Mouse (Mus musculus) limb, embryonic 10.5 days (tissue): Measurements from ENCODE around the gene Hist1h1d. TPM values are rescaled to one million over a fixed set of nuclear protein-coding genes. Genes with fewer than 3 reads are reported as not detected.
"Not testable (repeated sequence)": the region's sequence is repeated elsewhere in the genome, so short reads cannot be mapped to it uniquely, and the experiment has no call there.

Experiments
- DNase-seq: peaks from one replicate; pipeline ENCODE4 v3.0.0-alpha.2; 2017; ENCODE audit warnings: low spot score
- H3K27ac ChIP-seq: fragments of 300-500 bp; sonication (generic); 2 replicates; pipeline ENCODE4 v1.5.1; 2016; ENCODE audit warnings: mild to moderate bottlenecking
- H3K27me3 ChIP-seq: fragments of 300-500 bp; sonication (generic); 2 replicates; pipeline ENCODE4 v1.6.1; 2016; ENCODE audit warnings: low read depth, mild to moderate bottlenecking; ENCODE audit not compliant: poor library complexity, severe bottlenecking
- H3K36me3 ChIP-seq: fragments of 300-500 bp; sonication (generic); 2 replicates; pipeline ENCODE4 v1.6.1; 2016; ENCODE audit warnings: mild to moderate bottlenecking, moderate library complexity
- H3K4me1 ChIP-seq: fragments of 300-500 bp; sonication (generic); 2 replicates; pipeline ENCODE4 v1.6.1; 2016
- H3K4me3 ChIP-seq: fragments of 300-500 bp; sonication (generic); 2 replicates; pipeline ENCODE4 v1.5.1; 2016; ENCODE audit warnings: mild to moderate bottlenecking, moderate library complexity
- H3K9me3 ChIP-seq: fragments of 300-500 bp; sonication (generic); replicated peaks from 2 replicates; pipeline ENCODE4 v1.6.1; 2016; ENCODE audit warnings: mild to moderate bottlenecking
- WGBS: fragments of 180-500 bp; shearing (Covaris S2); methylation state at CpG from one replicate; pipeline ENCODE4 v1.1.7; 2016; 5-methylcytosine and 5-hydroxymethylcytosine counted together
- polyA plus RNA-seq: library from polyadenylated mRNA; unstranded; fragments of >200 nt; fragmentation: Nextera tagmentation; extraction: Ambion mirVana; gene quantifications from 2 replicates; pipeline ENCODE4 v1.2.1, GENCODE M21; 2016

Gene Hist1h1d
- polyA plus RNA-seq, 1 experiment from 2014 or later = 0.59 TPM

GRCm38 (mm10) chr13:23542999-23543607, 10.0 kb upstream of the Hist1h1d start, which contains the start of gene Hist1h2bh:
Gene Hist1h2bh, minus strand, starts transcription at chr13:23543392.
- H3K9me3 ChIP-seq, H3K27me3 ChIP-seq, H3K36me3 ChIP-seq: not testable (repeated sequence)
- peak within 1 kb of the TSS; percentile 57 for H3K4me3 ChIP-seq
- H3K4me1 ChIP-seq = peaks cover 12% of the 10 kb centered on the region
- H3K27ac ChIP-seq = peak within 1 kb of the TSS; percentile 96
- peak; percentile 74 for DNase-seq
- WGBS = under 1% methylated on average over 42 of the region's 42 CpGs

- WGBS = 1% methylated on average over 26 of the region's 45 CpGs
Observed at GRCm38 (mm10) chr13:23543965-23544786, 8.9 kb upstream of the Hist1h1d start, which contains the start of gene Hist1h3f. Gene Hist1h3f, plus strand, starts transcription at chr13:23544052.

DNA sequence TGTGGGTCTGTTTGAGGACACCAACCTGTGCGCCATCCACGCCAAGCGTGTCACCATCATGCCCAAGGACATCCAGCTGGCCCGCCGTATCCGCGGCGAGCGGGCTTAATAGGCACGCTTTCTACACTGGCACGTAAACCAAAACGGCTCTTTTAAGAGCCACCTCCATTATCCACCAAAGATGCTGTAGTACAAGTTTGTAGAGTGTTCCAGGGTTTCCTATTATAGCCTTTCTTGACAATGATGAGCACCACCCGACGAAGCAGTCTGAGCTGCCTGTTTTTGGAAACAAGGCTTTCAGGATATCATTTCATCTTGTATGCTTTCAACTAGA, 8.3 kb upstream of the Hist1h1d start:
- under 1% methylated on average over 13 of the region's 14 CpGs for WGBS
- not testable (repeated sequence) for H3K36me3 ChIP-seq, H3K27me3 ChIP-seq, DNase-seq, H3K9me3 ChIP-seq
- peaks cover 10% of the 10 kb centered on the region; the same call in 1 of the 2 replicates for H3K4me1 ChIP-seq
- H3K4me3 ChIP-seq = peak overlapping the region; percentile 57
- peak overlapping the region; percentile 96 for H3K27ac ChIP-seq

More at GRCm38 (mm10) chr13:23543965-23544786, 8.9 kb upstream of the Hist1h1d start, which contains the start of gene Hist1h3f:
- peak; percentile 55 for DNase-seq
- Histone ChIP-seq H3K27ac (peak within 1 kb of the TSS; percentile 96), H3K27me3 (no peaks in the 10 kb centered on the region), H3K4me3 (peak within 1 kb of the TSS; percentile 57), H3K9me3 (no peaks in the 10 kb centered on the region), H3K4me1 (peaks cover 10% of the 10 kb centered on the region; the same call in 1 of the 2 replicates), H3K36me3 (no peaks in the 10 kb centered on the region)

GRCm38 (mm10) chr13:23546694-23547093, 6.4 kb upstream of the Hist1h1d start:
- peaks cover 15% of the 10 kb centered on the region for H3K4me1 ChIP-seq
- no peaks in the 10 kb centered on the region for H3K9me3 ChIP-seq
- H3K36me3 ChIP-seq = no peaks in the 10 kb centered on the region
- H3K27ac ChIP-seq = peak overlapping the region; percentile 68
- no peak overlapping the region; the same call in 1 of the 2 replicates for H3K4me3 ChIP-seq
- DNase-seq = no peak
- WGBS = 74% methylated on average over 5 of the region's 5 CpGs
- no peaks in the 10 kb centered on the region for H3K27me3 ChIP-seq

DNA sequence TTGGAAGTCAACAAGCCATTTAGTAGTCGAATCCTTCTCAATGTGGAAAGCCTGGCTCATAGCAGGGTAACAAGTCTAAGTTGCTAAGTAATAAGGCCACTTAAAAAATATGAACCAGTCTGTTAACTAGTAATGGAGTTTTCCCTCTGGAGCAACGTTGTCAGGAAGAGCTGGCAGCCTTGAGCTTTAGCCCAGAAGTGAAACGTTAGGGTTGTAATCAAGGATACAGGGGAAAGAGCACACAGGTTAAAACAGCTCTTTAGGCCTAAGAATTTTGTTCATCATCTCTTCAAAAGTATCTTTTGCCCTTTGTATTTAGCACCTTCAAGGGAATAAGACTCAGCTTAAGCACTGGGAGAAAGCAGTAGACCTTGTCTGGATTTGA, 2.3 kb upstream of the Hist1h1d start:
- no peaks in the 10 kb centered on the region for H3K27me3 ChIP-seq
- H3K4me1 ChIP-seq = peaks cover 22% of the 10 kb centered on the region
- H3K36me3 ChIP-seq = no peaks in the 10 kb centered on the region
- WGBS = 5% methylated on average over 3 of the region's 3 CpGs
- peak overlapping the region; percentile 97 for H3K27ac ChIP-seq
- peak; percentile 46 for DNase-seq
- peak overlapping the region; percentile 52 for H3K4me3 ChIP-seq
- H3K9me3 ChIP-seq = no peaks in the 10 kb centered on the region

- WGBS = under 1% methylated on average over 47 of the region's 47 CpGs
- peak; percentile 95 for DNase-seq
- Histone ChIP-seq H3K4me1 (peaks cover 22% of the 10 kb centered on the region), H3K4me3 (peak within 1 kb of the TSS; percentile 52), H3K27ac (peak within 1 kb of the TSS; percentile 97)
- not testable (repeated sequence) for H3K27me3 ChIP-seq, H3K9me3 ChIP-seq, H3K36me3 ChIP-seq
Observed at GRCm38 (mm10) chr13:23551146-23551834, 1.8 kb upstream of the Hist1h1d start, which contains the start of gene Hist1h4f. Gene Hist1h4f, minus strand, starts transcription at chr13:23551648.

DNA sequence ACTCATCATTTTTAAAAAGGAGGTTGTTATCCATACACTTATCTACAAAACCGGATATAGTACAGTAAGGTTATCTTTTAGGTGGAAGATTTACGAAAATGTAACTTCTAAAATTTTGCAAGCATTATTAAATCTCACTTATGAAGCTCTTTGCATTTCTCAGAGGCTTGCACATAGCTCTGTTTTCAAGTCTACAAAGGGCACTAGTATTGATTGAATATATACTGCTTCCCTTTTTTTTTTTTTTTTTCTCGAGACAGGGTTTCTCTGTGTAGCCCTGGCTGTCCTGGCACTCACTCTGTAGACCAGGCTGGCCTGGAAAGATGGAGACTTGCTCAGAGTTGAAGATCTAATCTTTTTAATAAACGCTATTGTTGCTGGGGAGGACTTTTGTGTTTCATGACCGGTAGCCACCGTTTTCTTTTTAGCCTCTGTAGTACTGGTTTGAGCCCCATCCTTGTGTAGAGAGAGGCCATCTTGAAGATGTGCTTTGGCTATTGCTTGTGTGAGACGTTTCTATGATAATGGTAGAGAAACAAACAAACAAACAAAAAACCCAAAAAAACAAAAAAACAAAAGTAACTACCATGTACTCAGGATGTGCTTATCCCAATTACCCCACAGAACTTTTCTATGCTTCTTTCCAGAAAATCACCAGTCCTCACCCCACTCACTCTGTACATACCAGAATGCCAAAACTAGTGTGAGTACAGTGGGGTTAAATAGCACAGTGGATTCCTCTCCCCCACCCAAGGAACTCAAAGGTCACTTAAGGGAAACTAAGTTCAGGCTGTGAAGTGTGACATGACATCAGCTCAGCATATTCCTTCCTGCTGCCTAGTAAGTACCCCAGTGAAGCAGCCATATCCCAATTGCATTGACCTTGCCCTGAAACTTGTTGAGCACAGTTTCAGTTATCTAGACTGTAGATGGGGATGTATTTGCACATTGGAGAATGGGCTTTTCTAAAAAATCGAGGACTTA, 839 bp upstream of the Hist1h1d start:
- peak; percentile 35 for DNase-seq
- Histone ChIP-seq H3K27me3 (no peaks in the 10 kb centered on the region), H3K9me3 (no peaks in the 10 kb centered on the region), H3K36me3 (no peaks in the 10 kb centered on the region), H3K27ac (peak overlapping the region; percentile 97), H3K4me3 (peak overlapping the region; percentile 52), H3K4me1 (peaks cover 22% of the 10 kb centered on the region)
- WGBS = 61% methylated on average over 8 of the region's 8 CpGs

DNA sequence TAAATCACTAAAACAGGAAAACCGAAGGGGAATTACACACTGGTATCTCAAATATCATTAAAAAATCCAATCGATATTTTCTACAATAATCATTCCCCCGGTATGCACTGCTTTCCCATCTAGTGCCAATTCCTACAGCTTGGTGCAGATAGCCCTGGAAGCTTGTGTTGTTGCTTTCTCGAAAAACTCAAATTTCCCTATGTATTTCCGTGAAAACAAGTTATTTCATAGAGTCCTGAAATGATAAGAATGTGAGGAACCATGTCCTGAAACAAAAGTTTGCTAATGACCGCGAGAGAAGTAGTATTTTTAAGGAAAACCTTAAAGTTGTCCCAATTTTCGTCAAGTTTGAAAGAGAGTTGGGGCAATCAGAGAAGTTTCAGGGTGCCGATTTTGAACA, 1.3 kb downstream of the Hist1h1d start:
- H3K4me3 ChIP-seq = peak overlapping the region; percentile 69
- peak overlapping the region; percentile 97 for H3K27ac ChIP-seq
- 27% methylated on average over 9 of the region's 9 CpGs for WGBS
- H3K4me1 ChIP-seq = peaks cover 19% of the 10 kb centered on the region
- no peaks in the 10 kb centered on the region for H3K27me3 ChIP-seq
- no peaks in the 10 kb centered on the region for H3K9me3 ChIP-seq
- no peak for DNase-seq
- no peaks in the 10 kb centered on the region for H3K36me3 ChIP-seq

- peak overlapping the region; percentile 69 for H3K4me3 ChIP-seq
- peaks cover 19% of the 10 kb centered on the region for H3K4me1 ChIP-seq
- WGBS = under 1% methylated on average over 54 of the region's 54 CpGs
- H3K36me3 ChIP-seq = no peaks in the 10 kb centered on the region
- DNase-seq = peak; percentile 89
- H3K27me3 ChIP-seq = no peaks in the 10 kb centered on the region
- H3K27ac ChIP-seq = peak overlapping the region; percentile 97
- no peaks in the 10 kb centered on the region for H3K9me3 ChIP-seq
Observed at GRCm38 (mm10) chr13:23554925-23555838, 2.1 kb downstream of the Hist1h1d start.

DNA sequence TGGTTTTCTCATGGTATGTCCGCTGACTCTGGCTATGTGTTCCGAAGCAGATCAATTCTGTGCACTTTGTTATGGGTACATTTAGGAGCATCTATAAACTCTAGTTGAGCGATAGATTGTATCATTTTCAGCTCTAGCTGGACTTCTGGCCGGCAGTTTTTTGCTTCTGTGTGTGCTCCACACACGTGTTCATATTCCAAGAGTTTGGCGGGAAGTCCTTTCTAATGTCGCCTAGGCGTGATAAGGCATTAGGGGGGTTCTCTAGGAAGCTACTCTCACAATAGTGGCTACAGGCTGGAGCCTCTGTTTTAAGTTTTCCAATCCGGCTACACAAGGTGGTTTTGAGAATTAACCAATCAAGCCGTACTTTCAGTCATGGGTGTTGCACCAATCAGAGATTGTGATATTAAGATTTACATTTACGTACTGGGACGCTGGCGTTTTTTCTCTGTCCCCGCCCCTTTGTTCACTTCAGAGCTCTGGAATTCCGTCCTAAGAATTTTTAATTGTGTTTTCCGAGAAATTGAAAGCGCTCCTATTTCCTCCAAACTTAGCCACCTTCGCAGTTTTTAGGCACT, 2.9 kb downstream of the Hist1h1d start:
- peaks cover 14% of the 10 kb centered on the region for H3K4me1 ChIP-seq
- WGBS = under 1% methylated on average over 18 of the region's 18 CpGs
- no peaks in the 10 kb centered on the region for H3K36me3 ChIP-seq
- peak; percentile 82 for DNase-seq
- peak overlapping the region; percentile 97 for H3K27ac ChIP-seq
- no peaks in the 10 kb centered on the region for H3K27me3 ChIP-seq
- H3K4me3 ChIP-seq = peak overlapping the region; percentile 69
- H3K9me3 ChIP-seq = no peaks in the 10 kb centered on the region

GRCm38 (mm10) chr13:23556906-23557305, 3.8 kb downstream of the Hist1h1d start:
- no peaks in the 10 kb centered on the region for H3K9me3 ChIP-seq
- H3K4me1 ChIP-seq = peaks cover 14% of the 10 kb centered on the region
- H3K27me3 ChIP-seq = no peaks in the 10 kb centered on the region
- DNase-seq = no peak
- H3K27ac ChIP-seq = peak overlapping the region; percentile 97
- no peaks in the 10 kb centered on the region for H3K36me3 ChIP-seq
- H3K4me3 ChIP-seq = peak overlapping the region; percentile 69; the same call in 1 of the 2 replicates
- WGBS = 69% methylated on average over 3 of the region's 3 CpGs
